Mouse (Mus musculus) MEL (cell line): ENCODE measurements around the gene Dlg2. TPM values are rescaled to one million over a fixed set of nuclear protein-coding genes. Genes with fewer than 3 reads are reported as not detected.
"Not testable (repeated sequence)": the region's sequence is repeated elsewhere in the genome, so short reads cannot be mapped to it uniquely, and the experiment has no call there.

Experiments
- DNase-seq: peaks from one replicate; pipeline ENCODE4 v3.0.0; 2011; ENCODE audit warnings: low read depth, low spot score
- H3K27ac ChIP-seq: 2 replicates; pipeline ENCODE4 v1.5.1; 2012; ENCODE audit warnings: low read depth, mild to moderate bottlenecking, control low read depth, low read length, moderate library complexity; ENCODE audit not compliant: control insufficient read depth
- H3K27me3 ChIP-seq, 2 experiments: fragments of 150-350 bp in 1 of 2; sonication (generic) in 1 of 2; 2 replicates each; pipeline ENCODE4 v1.6.1; 2012; ENCODE audit warnings: low read length in 2 of 2, mild to moderate bottlenecking in 2 of 2, improper control_type of control experiment in 1 of 2, moderate library complexity in 1 of 2; ENCODE audit not compliant: insufficient read depth in 2 of 2, control insufficient read depth in 1 of 2
- H3K36me3 ChIP-seq, 2 experiments: 2 replicates each; pipeline ENCODE4 v1.6.1; 2012 to 2014; ENCODE audit warnings: low read length in 2 of 2, improper control_type of control experiment in 1 of 2, inconsistent platforms in 1 of 2, mild to moderate bottlenecking in 1 of 2; ENCODE audit not compliant: insufficient read depth in 2 of 2, control insufficient read depth in 1 of 2
- H3K4me1 ChIP-seq, 2 experiments: fragments of 150-350 bp in 1 of 2; sonication (generic) in 1 of 2; 2 replicates each; pipeline ENCODE4 v1.6.1; 2012; ENCODE audit warnings: low read length in 2 of 2, improper control_type of control experiment in 1 of 2, mild to moderate bottlenecking in 1 of 2; ENCODE audit not compliant: insufficient read depth in 2 of 2, control insufficient read depth in 1 of 2
- H3K4me3 ChIP-seq, 2 experiments: fragments of 150-350 bp in 1 of 2; sonication (generic) in 1 of 2; 2 replicates each; pipeline ENCODE4 v1.5.1; 2012; ENCODE audit warnings: low read depth in 2 of 2, low read length in 2 of 2, mild to moderate bottlenecking in 2 of 2, moderate library complexity in 2 of 2, control low read depth in 1 of 2, improper control_type of control experiment in 1 of 2; ENCODE audit not compliant: control insufficient read depth in 1 of 2, insufficient read depth in 1 of 2
- H3K79me2 ChIP-seq: 2 replicates; pipeline ENCODE4 v1.6.1; 2012; ENCODE audit warnings: mild to moderate bottlenecking, low read length, moderate library complexity; ENCODE audit not compliant: control insufficient read depth, poor library complexity, insufficient read depth
- H3K9ac ChIP-seq: 2 replicates; pipeline ENCODE4 v1.6.1; 2012; ENCODE audit warnings: low read depth, mild to moderate bottlenecking, control low read depth, low read length, moderate library complexity; ENCODE audit not compliant: control insufficient read depth, poor library complexity, severe bottlenecking
- H3K9me3 ChIP-seq: fragments of 150-350 bp; sonication (generic); replicated peaks from 2 replicates; pipeline ENCODE4 v1.6.1; 2012; ENCODE audit warnings: mild to moderate bottlenecking, low read length, improper control_type of control experiment, moderate library complexity; ENCODE audit not compliant: insufficient read depth
- BHLHE40 ChIP-seq: IDR thresholded peaks from 2 replicates; pipeline ENCODE4 v1.6.1; 2012; ENCODE audit warnings: low read depth, mild to moderate bottlenecking, inconsistent platforms, low read length, improper control_type of control experiment, borderline replicate concordance
- E2F4 ChIP-seq: IDR thresholded peaks from 2 replicates; pipeline ENCODE4 v1.6.1; 2011; ENCODE audit warnings: low read depth, low read length, improper control_type of control experiment, borderline replicate concordance
- ETS1 ChIP-seq: IDR thresholded peaks from 2 replicates; pipeline ENCODE4 v1.6.1; 2012; ENCODE audit warnings: low read depth, mild to moderate bottlenecking, inconsistent platforms, low read length, improper control_type of control experiment, moderate library complexity
- HCFC1 ChIP-seq: IDR thresholded peaks from 2 replicates; pipeline ENCODE4 v1.6.1; 2012; ENCODE audit warnings: low read depth, mild to moderate bottlenecking, inconsistent platforms, low read length, improper control_type of control experiment, moderate library complexity
- KAT2A ChIP-seq: conservative IDR thresholded peaks from 2 replicates; pipeline ENCODE4 v1.6.1; 2012; ENCODE audit warnings: low read depth, low read length, improper control_type of control experiment, inconsistent platforms
- MAFK ChIP-seq: IDR thresholded peaks from 2 replicates; pipeline ENCODE4 v1.6.1; 2011; ENCODE audit warnings: low read depth, mild to moderate bottlenecking, low read length, improper control_type of control experiment, borderline replicate concordance
- MEF2A ChIP-seq: IDR thresholded peaks from 2 replicates; pipeline ENCODE4 v1.6.1; 2014; ENCODE audit warnings: low read depth, mild to moderate bottlenecking, inconsistent platforms, low read length, improper control_type of control experiment; ENCODE audit not compliant: poor library complexity, insufficient replicate concordance, severe bottlenecking; ENCODE audit errors: extremely low read depth
- MYC ChIP-seq: IDR thresholded peaks from 2 replicates; pipeline ENCODE4 v1.6.1; 2011; ENCODE audit warnings: low read depth, mild to moderate bottlenecking, low read length, improper control_type of control experiment, moderate library complexity
- NELFE ChIP-seq: IDR thresholded peaks from 2 replicates; pipeline ENCODE4 v1.6.1; 2011; ENCODE audit warnings: low read depth, low read length, improper control_type of control experiment
- POLR2A ChIP-seq, 2 experiments: IDR thresholded peaks; 2 replicates each; pipeline ENCODE4 v1.6.1; 2011 to 2012; ENCODE audit warnings: low read length in 2 of 2, mild to moderate bottlenecking in 2 of 2, control low read depth in 1 of 2, improper control_type of control experiment in 1 of 2, low read depth in 1 of 2, moderate library complexity in 1 of 2; ENCODE audit not compliant: control insufficient read depth in 1 of 2, insufficient read depth in 1 of 2, poor library complexity in 1 of 2
- SIN3A ChIP-seq: IDR thresholded peaks from 2 replicates; pipeline ENCODE4 v1.6.1; 2012; ENCODE audit warnings: low read length, improper control_type of control experiment, inconsistent platforms
- SMC3 ChIP-seq: IDR thresholded peaks from 2 replicates; pipeline ENCODE4 v1.6.1; 2011; ENCODE audit warnings: low read depth, low read length, improper control_type of control experiment
- UBTF ChIP-seq: IDR thresholded peaks from 2 replicates; pipeline ENCODE4 v1.6.1; 2012; ENCODE audit warnings: low read depth, mild to moderate bottlenecking, inconsistent platforms, low read length, improper control_type of control experiment, moderate library complexity, borderline replicate concordance; ENCODE audit not compliant: insufficient read depth
- ZC3H11A ChIP-seq: IDR thresholded peaks from 2 replicates; pipeline ENCODE4 v1.6.1; 2012; ENCODE audit warnings: low read depth, mild to moderate bottlenecking, inconsistent platforms, low read length, improper control_type of control experiment
- ZKSCAN1 ChIP-seq: IDR thresholded peaks from 2 replicates; pipeline ENCODE4 v1.6.1; 2012; ENCODE audit warnings: low read depth, mild to moderate bottlenecking, inconsistent platforms, low read length, improper control_type of control experiment, moderate library complexity
- polyA plus RNA-seq, 2 experiments: library from polyadenylated mRNA; stranded (reverse) in 1 of 2; unstranded in 1 of 2; fragments of >175 nt in 1 of 2; fragments of >200 nt in 1 of 2; gene quantifications; 2 replicates each; pipeline versions ENCODE4 v1.2.1 to v1.2.4; 2012; ENCODE audit warnings: low replicate concordance in 2 of 2, low read depth in 1 of 2; ENCODE audit not compliant: insufficient read length in 2 of 2, insufficient read depth in 1 of 2, missing spikeins in 1 of 2
- total RNA-seq: library from RNA; depleted of rRNA; stranded (reverse); fragments of 300-350 nt; gene quantifications from 2 replicates; pipeline ENCODE4 v1.2.3, GENCODE M21; 2012

The Dlg2 gene
- total and polyA plus RNA-seq, 3 experiments: 0.04 TPM; not detected in 2

GRCm38 (mm10) chr7:90841276-90841675 lies 364.8 kb downstream of the Dlg2 start:
- no peaks in the 10 kb centered on the region for H3K9me3 ChIP-seq
- H3K79me2 ChIP-seq: no peaks in the 10 kb centered on the region
- H3K4me3 ChIP-seq: no peak overlapping the region
- H3K4me1 ChIP-seq: no peaks in the 10 kb centered on the region
- no peak for DNase-seq
- H3K27ac ChIP-seq: no peak overlapping the region
- no peaks in the 10 kb centered on the region for H3K27me3 ChIP-seq
- H3K36me3 ChIP-seq: no peaks in the 10 kb centered on the region
- TF ChIP-seq HCFC1: no peak
- no peak for TF ChIP-seq SIN3A
- no peak for TF ChIP-seq UBTF
- H3K9ac ChIP-seq: no peak overlapping the region

- TF ChIP-seq NELFE (no peak), E2F4 (no peak), MEF2A (no peak), KAT2A (no peak), ETS1 (no peak), ZKSCAN1 (no peak), BHLHE40 (no peak), MAFK (no peak), SMC3 (no peak), ZC3H11A (no peak), MYC (no peak), POLR2A (IDR thresholded peaks at IDR 0.05; ENCODE audit: control insufficient read depth in 1 of 2, insufficient read depth in 1 of 2, low read depth in 1 of 2, low read length in 2 of 2, poor library complexity in 1 of 2) (no peak)
- TF ChIP-seq, all 39 proteins: peak for 0
- Histone ChIP-seq H3K27ac (no peak overlapping the region), H3K4me1 (no peaks in the 10 kb centered on the region), H3K36me3 (no peaks in the 10 kb centered on the region), H3K27me3 (no peaks in the 10 kb centered on the region), H3K9me3 (no peaks in the 10 kb centered on the region), H3K9ac (no peak overlapping the region), H3K4me3 (no peak overlapping the region), H3K79me2 (no peaks in the 10 kb centered on the region)
- no peak for DNase-seq
Measured at GRCm38 (mm10) chr7:90843345-90844293, 367.1 kb downstream of the Dlg2 start.

GRCm38 (mm10) chr7:90876796-90877195 lies 400.3 kb downstream of the Dlg2 start:
- not testable (repeated sequence) for DNase-seq, H3K27me3 ChIP-seq, H3K27ac ChIP-seq, H3K36me3 ChIP-seq, H3K79me2 ChIP-seq, H3K4me1 ChIP-seq, H3K9ac ChIP-seq, H3K4me3 ChIP-seq, H3K9me3 ChIP-seq
